Mouse (Mus musculus): ENCODE results near the gene Gm7168. TPM values are rescaled to one million over a fixed set of nuclear protein-coding genes. Genes with fewer than 3 reads are reported as not detected.
"Not testable (repeated sequence)": the region's sequence is repeated elsewhere in the genome, so short reads cannot be mapped to it uniquely, and the experiment has no call there.

Gene Gm7168
- polyA plus RNA-seq, 2 experiments, result not detected

DNA sequence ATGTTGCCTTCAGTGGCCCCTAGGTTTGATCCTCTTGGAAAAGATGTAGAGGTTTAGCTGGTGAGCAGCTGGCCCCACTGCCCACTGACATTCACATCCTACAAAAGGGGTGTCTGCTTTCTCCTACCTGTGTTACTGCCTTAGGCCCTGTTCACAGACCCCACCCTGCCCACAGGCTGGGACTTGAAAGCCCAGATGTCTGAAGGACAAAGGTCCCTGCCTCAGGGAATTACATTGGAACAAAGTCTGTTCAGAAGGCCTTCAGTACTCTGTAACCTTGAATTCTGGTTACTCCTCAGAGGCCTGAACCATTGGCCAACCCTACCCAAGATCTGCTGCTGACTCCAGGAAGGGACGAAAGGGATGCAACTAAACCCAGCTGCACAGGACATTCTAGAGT, 39.5 kb downstream of the Gm7168 start:
- TF ChIP-seq CTCF (IDR thresholded peaks at IDR 0.05; ENCODE audit: low read depth) (no peak), EP300 (IDR thresholded peaks at IDR 0.05; ENCODE audit: low read depth) (no peak)
- H3K9me3 ChIP-seq (ENCODE audit: control insufficient read depth, low read length), result no peaks in the 10 kb centered on the region
- ATAC-seq (ENCODE audit: insufficient read depth) (no peak), DNase-seq (ENCODE audit: low read depth in 3 of 3, low spot score in 3 of 3) (no peak)
- H3K36me3 ChIP-seq (replicated peaks; ENCODE audit: control insufficient read depth, insufficient read depth, low read depth), result no peaks in the 10 kb centered on the region
- no peak overlapping the region for H3K4me3 ChIP-seq (ENCODE audit: insufficient read depth in 1 of 2, low read depth in 2 of 2, low read length in 2 of 2)
- H3K27ac ChIP-seq, result no peak overlapping the region
- WGBS (ENCODE audit: insufficient replicate concordance), result 45% methylated on average over 1 of the region's 1 CpGs
- H3K27me3 ChIP-seq (ENCODE audit: control insufficient read depth, insufficient read depth, low read length), result no peaks in the 10 kb centered on the region
- no peaks in the 10 kb centered on the region for H3K4me1 ChIP-seq (replicated peaks; ENCODE audit: control insufficient read depth in 2 of 2, insufficient read depth in 2 of 2, low read length in 1 of 2)
- H3K9ac ChIP-seq (replicated peaks), result no peak overlapping the region
- H3K4me2 ChIP-seq (ENCODE audit: low read depth), result no peak overlapping the region

DNA sequence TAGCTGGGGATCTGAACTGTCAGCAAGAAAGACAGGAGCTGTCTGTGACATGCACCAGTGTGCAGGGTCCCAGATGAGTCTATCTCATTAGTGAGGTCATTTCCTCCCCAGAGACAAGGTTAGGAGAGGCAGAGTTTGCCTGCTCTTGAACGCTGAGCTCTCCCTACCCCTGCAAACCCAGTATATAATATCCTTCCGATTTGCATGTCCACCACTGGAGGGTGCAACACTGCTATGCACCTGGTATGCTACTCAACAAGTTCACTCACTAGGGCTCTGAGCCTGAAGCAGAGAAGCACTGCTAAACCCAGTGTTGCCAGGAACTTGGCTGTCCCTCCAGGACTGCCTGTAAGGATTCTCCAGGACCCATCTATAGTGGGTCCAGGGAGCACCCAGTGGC, 45.3 kb downstream of the Gm7168 start:
- not testable (repeated sequence) for H3K27me3 ChIP-seq (ENCODE audit: control insufficient read depth, insufficient read depth, low read length); H3K9ac ChIP-seq (replicated peaks); ATAC-seq (ENCODE audit: insufficient read depth); H3K4me3 ChIP-seq (ENCODE audit: insufficient read depth in 1 of 2, low read depth in 2 of 2, low read length in 2 of 2); H3K9me3 ChIP-seq (ENCODE audit: control insufficient read depth, low read length); H3K4me1 ChIP-seq (replicated peaks; ENCODE audit: control insufficient read depth in 2 of 2, insufficient read depth in 2 of 2, low read length in 1 of 2); DNase-seq (ENCODE audit: low read depth in 3 of 3, low spot score in 3 of 3); H3K4me2 ChIP-seq (ENCODE audit: low read depth); H3K27ac ChIP-seq; H3K36me3 ChIP-seq (replicated peaks; ENCODE audit: control insufficient read depth, insufficient read depth, low read depth)
- WGBS (ENCODE audit: insufficient replicate concordance), result 23% methylated on average over 2 of the region's 2 CpGs
- TF ChIP-seq CTCF (IDR thresholded peaks at IDR 0.05; ENCODE audit: low read depth), result peak; percentile 24; the same call in 1 of the 2 replicates

Other genes starting within 250 kb of the Gm7168 start
- gene Afdn, start 187.8 kb upstream of the Gm7168 start, polyA plus RNA-seq (2012; rRNA removed), result 4.7 and 6.4 TPM in 2 replicates
- gene Afdn, start 187.8 kb upstream of the Gm7168 start, polyA plus RNA-seq (2014; fragmentation: Nextera tagmentation; extraction: Ambion mirVana), result 7.1 and 7.7 TPM in 2 replicates
- 0.12 and 0.26 TPM in 2 replicates for gene Tcte2, start 186.5 kb upstream of the Gm7168 start, polyA plus RNA-seq (2012; rRNA removed)
- gene Tcte2, start 186.5 kb upstream of the Gm7168 start, polyA plus RNA-seq (2014; fragmentation: Nextera tagmentation; extraction: Ambion mirVana), result 0.32 TPM in 1 of 2 replicates, not detected in the other
- gene Gm7356, start 55.3 kb downstream of the Gm7168 start, polyA plus RNA-seq (2012; rRNA removed), result not detected in 2 replicates
- gene Gm7356, start 55.3 kb downstream of the Gm7168 start, polyA plus RNA-seq (2014; fragmentation: Nextera tagmentation; extraction: Ambion mirVana), result not detected in 2 replicates
- not detected in 2 replicates for gene Gm7358, start 111.2 kb downstream of the Gm7168 start, polyA plus RNA-seq (2012; rRNA removed)
- not detected in 2 replicates for gene Gm7358, start 111.2 kb downstream of the Gm7168 start, polyA plus RNA-seq (2014; fragmentation: Nextera tagmentation; extraction: Ambion mirVana)